Mouse (Mus musculus) ovary, postnatal 14 days (tissue): ENCODE data around the gene Egfr.

Source experiments
- DNase-seq: peaks from one replicate; pipeline ENCODE4 v3.0.0; 2022; ENCODE audit warnings: low spot score

The Egfr gene

GRCm38 (mm10) chr11:16776967-16777366, 25.0 kb downstream of the Egfr start:
- no peak for DNase-seq

- no peak for DNase-seq
These were observed 29.6 kb downstream of the Egfr start for GRCm38 (mm10) chr11:16781604-16782003.

- DNase-seq, result no peak
These were observed 32.1 kb downstream of the Egfr start for GRCm38 (mm10) chr11:16783926-16784659.

- no peak for DNase-seq
These were observed 40.9 kb downstream of the Egfr start for GRCm38 (mm10) chr11:16792638-16793585.

- no peak for DNase-seq
These were observed 43.0 kb downstream of the Egfr start for GRCm38 (mm10) chr11:16795012-16795411.

- DNase-seq, result no peak
These were observed 43.5 kb downstream of the Egfr start for GRCm38 (mm10) chr11:16795513-16795912.

- no peak for DNase-seq
These were observed 45.5 kb downstream of the Egfr start for GRCm38 (mm10) chr11:16797456-16797855.

- no peak for DNase-seq
These were observed 46.1 kb downstream of the Egfr start for GRCm38 (mm10) chr11:16798136-16798535.

- peak; percentile 17 for DNase-seq
These were observed 48.5 kb downstream of the Egfr start for GRCm38 (mm10) chr11:16800507-16800906.

- no peak for DNase-seq
These were observed 50.7 kb downstream of the Egfr start for GRCm38 (mm10) chr11:16802668-16803067.

- DNase-seq, result no peak
These were observed 52.0 kb downstream of the Egfr start for GRCm38 (mm10) chr11:16804016-16804415.

- no peak for DNase-seq
These were observed 53.9 kb downstream of the Egfr start for GRCm38 (mm10) chr11:16805886-16806285.

GRCm38 (mm10) chr11:16809161-16809967, 57.4 kb downstream of the Egfr start:
- no peak for DNase-seq

GRCm38 (mm10) chr11:16810086-16810485, 58.1 kb downstream of the Egfr start:
- DNase-seq, result no peak

- no peak for DNase-seq
These were observed 61.3 kb downstream of the Egfr start for GRCm38 (mm10) chr11:16813298-16813697.

- no peak for DNase-seq
These were observed 64.4 kb downstream of the Egfr start for GRCm38 (mm10) chr11:16816414-16816813.

GRCm38 (mm10) chr11:16817336-16818034, 65.5 kb downstream of the Egfr start:
- no peak for DNase-seq

- DNase-seq, result no peak
These were observed 67.4 kb downstream of the Egfr start for GRCm38 (mm10) chr11:16819424-16819823.

- no peak for DNase-seq
These were observed 68.1 kb downstream of the Egfr start for GRCm38 (mm10) chr11:16820138-16820537.

GRCm38 (mm10) chr11:16821668-16822254, 69.8 kb downstream of the Egfr start:
- no peak for DNase-seq
